Mouse (Mus musculus): Measurements from ENCODE around the gene Igsf8. TPM values are rescaled to one million over a fixed set of nuclear protein-coding genes. Genes with fewer than 3 reads are reported as not detected.

Gene Igsf8
- polyA plus RNA-seq, 1 experiment from 2014 or later = 24.7 TPM

DNA sequence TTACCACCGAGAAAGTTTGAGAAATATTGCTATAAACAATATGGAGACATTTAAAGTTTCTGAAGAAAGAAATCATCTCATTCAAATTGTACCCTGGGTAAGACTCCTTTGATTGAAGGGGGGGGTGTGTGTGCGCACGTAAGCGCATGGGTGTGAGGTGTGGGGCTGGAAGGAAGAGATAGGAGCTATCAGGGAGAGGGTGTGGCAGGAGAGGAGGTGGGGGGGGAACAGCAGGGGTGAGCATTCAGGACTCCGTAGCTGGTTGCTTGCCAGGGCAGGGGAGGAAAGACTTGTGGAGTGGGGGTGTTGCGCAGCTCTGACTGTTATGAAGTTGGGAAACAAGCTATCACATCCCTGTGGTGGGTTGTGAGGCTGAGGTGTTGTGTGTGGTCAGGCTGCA lies 43.0 kb downstream of the Igsf8 start:
- no peaks in the 10 kb centered on the region for H3K9me3 ChIP-seq (ENCODE audit: control insufficient read depth, low read length)
- no peak overlapping the region for H3K4me2 ChIP-seq (ENCODE audit: low read length)
- no peaks in the 10 kb centered on the region for H3K27me3 ChIP-seq (ENCODE audit: control insufficient read depth, insufficient read depth, low read length)
- no peak overlapping the region for H3K27ac ChIP-seq (replicated peaks in 1 of 2; ENCODE audit: control insufficient read depth in 1 of 2, insufficient read depth in 1 of 2, low read depth in 2 of 2, low read length in 2 of 2)
- H3K36me3 ChIP-seq (ENCODE audit: control insufficient read depth, insufficient read depth, low read length) = no peaks in the 10 kb centered on the region
- peaks cover 21 to 34% of the 10 kb centered on the region in 2 experiments for H3K4me1 ChIP-seq (ENCODE audit: control insufficient read depth in 2 of 2, insufficient read depth in 2 of 2, low read length in 2 of 2)
- no peak for ATAC-seq (ENCODE audit: insufficient number of reproducible peaks, insufficient read depth, low FRiP score, low read depth)
- WGBS = 35% methylated on average over 6 of the region's 6 CpGs
- no peak overlapping the region for H3K9ac ChIP-seq (ENCODE audit: low read length)
- H3K4me3 ChIP-seq (ENCODE audit: control insufficient read depth in 1 of 2, insufficient read depth in 1 of 2, low read depth in 1 of 2, low read length in 2 of 2) = no peak overlapping the region

DNA sequence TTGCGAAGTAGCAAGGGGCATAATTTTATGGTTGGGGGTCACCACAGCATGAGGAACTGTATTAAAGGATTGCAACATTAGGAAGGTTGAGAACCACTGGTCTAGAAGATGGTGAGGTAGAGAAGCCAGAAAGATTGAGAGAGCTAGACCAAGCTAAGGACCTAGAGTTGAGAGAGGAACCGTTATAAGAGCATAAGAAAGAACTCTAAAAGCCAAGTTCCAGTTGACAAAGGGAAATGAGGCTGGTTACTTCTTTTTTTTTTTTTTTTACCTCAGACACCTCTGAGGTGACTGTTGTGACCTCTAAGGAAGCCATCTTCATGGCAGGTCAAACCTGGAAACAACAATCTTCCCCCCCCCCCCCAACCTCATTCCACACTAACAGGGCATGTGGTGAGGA lies 43.7 kb downstream of the Igsf8 start:
- Histone ChIP-seq H3K4me1 (ENCODE audit: control insufficient read depth in 2 of 2, insufficient read depth in 2 of 2, low read length in 2 of 2) (peaks cover 17 to 26% of the 10 kb centered on the region in 2 experiments), H3K9ac (ENCODE audit: low read length) (no peak overlapping the region), H3K36me3 (ENCODE audit: control insufficient read depth, insufficient read depth, low read length) (no peaks in the 10 kb centered on the region), H3K9me3 (ENCODE audit: control insufficient read depth, low read length) (no peaks in the 10 kb centered on the region), H3K27me3 (ENCODE audit: control insufficient read depth, insufficient read depth, low read length) (no peaks in the 10 kb centered on the region), H3K4me3 (ENCODE audit: control insufficient read depth in 1 of 2, insufficient read depth in 1 of 2, low read depth in 1 of 2, low read length in 2 of 2) (no peak overlapping the region), H3K4me2 (ENCODE audit: low read length) (no peak overlapping the region), H3K27ac (replicated peaks in 1 of 2; ENCODE audit: control insufficient read depth in 1 of 2, insufficient read depth in 1 of 2, low read depth in 2 of 2, low read length in 2 of 2) (no peak overlapping the region)
- ATAC-seq (ENCODE audit: insufficient number of reproducible peaks, insufficient read depth, low FRiP score, low read depth) = no peak
- WGBS = 83% methylated on average over 2 of the region's 2 CpGs

DNA sequence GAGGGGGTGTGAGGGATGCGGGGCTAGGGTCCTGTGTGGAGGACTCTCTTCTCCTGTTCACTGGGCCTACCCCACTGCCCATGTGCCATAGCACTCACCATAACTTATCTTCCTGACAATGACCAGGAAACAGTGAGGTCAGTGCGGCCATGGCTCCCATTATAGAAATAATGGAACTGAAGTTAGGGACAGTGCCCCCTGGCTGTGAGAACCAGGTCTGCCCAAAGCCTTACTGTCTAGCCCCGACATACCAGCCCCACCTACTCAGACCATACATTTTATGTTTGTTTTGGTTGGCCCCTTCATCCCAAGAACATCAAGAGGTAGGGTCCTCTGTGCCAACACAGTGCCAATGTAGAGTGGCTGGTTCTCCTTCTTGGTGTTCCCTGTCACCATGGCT lies 44.2 kb downstream of the Igsf8 start:
- no peak overlapping the region for H3K4me2 ChIP-seq (ENCODE audit: low read length)
- H3K4me3 ChIP-seq (ENCODE audit: control insufficient read depth in 1 of 2, insufficient read depth in 1 of 2, low read depth in 1 of 2, low read length in 2 of 2) = no peak overlapping the region
- H3K4me1 ChIP-seq (ENCODE audit: control insufficient read depth in 2 of 2, insufficient read depth in 2 of 2, low read length in 2 of 2) = peaks cover 12 to 22% of the 10 kb centered on the region in 2 experiments
- H3K27me3 ChIP-seq (ENCODE audit: control insufficient read depth, insufficient read depth, low read length) = no peaks in the 10 kb centered on the region
- no peak overlapping the region for H3K9ac ChIP-seq (ENCODE audit: low read length)
- no peaks in the 10 kb centered on the region for H3K36me3 ChIP-seq (ENCODE audit: control insufficient read depth, insufficient read depth, low read length)
- no peak for ATAC-seq (ENCODE audit: insufficient number of reproducible peaks, insufficient read depth, low FRiP score, low read depth)
- no peak overlapping the region for H3K27ac ChIP-seq (replicated peaks in 1 of 2; ENCODE audit: control insufficient read depth in 1 of 2, insufficient read depth in 1 of 2, low read depth in 2 of 2, low read length in 2 of 2)
- 70% methylated on average over 3 of the region's 3 CpGs for WGBS
- no peaks in the 10 kb centered on the region for H3K9me3 ChIP-seq (ENCODE audit: control insufficient read depth, low read length)

DNA sequence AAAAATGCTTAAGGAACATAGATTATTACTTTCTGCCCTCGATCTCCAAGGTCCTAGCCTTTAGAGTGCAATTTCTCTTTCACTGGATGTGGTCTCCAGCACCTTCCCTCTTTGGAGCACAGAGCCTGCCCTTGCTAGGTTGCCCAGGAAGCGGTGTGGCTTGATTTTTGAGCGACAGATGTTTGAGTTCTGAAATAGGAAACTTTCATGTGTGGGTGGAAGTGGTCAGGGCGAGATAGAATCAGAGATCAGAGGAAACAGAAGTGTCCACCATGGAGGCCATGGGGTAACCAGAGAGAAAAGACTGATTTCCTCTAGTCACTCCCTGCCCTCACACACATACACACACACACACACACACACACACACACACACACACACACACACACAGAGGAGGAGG lies 44.8 kb downstream of the Igsf8 start:
- Histone ChIP-seq H3K27ac (replicated peaks in 1 of 2; ENCODE audit: control insufficient read depth in 1 of 2, insufficient read depth in 1 of 2, low read depth in 2 of 2, low read length in 2 of 2) (no peak overlapping the region), H3K36me3 (ENCODE audit: control insufficient read depth, insufficient read depth, low read length) (no peaks in the 10 kb centered on the region), H3K4me1 (ENCODE audit: control insufficient read depth in 2 of 2, insufficient read depth in 2 of 2, low read length in 2 of 2) (peaks cover 9 to 19% of the 10 kb centered on the region in 2 experiments), H3K27me3 (ENCODE audit: control insufficient read depth, insufficient read depth, low read length) (no peaks in the 10 kb centered on the region), H3K4me3 (ENCODE audit: control insufficient read depth in 1 of 2, insufficient read depth in 1 of 2, low read depth in 1 of 2, low read length in 2 of 2) (no peak overlapping the region), H3K4me2 (ENCODE audit: low read length) (no peak overlapping the region), H3K9me3 (ENCODE audit: control insufficient read depth, low read length) (no peaks in the 10 kb centered on the region), H3K9ac (ENCODE audit: low read length) (no peak overlapping the region)
- ATAC-seq (ENCODE audit: insufficient number of reproducible peaks, insufficient read depth, low FRiP score, low read depth) = no peak
- WGBS = 69% methylated on average over 4 of the region's 4 CpGs

DNA sequence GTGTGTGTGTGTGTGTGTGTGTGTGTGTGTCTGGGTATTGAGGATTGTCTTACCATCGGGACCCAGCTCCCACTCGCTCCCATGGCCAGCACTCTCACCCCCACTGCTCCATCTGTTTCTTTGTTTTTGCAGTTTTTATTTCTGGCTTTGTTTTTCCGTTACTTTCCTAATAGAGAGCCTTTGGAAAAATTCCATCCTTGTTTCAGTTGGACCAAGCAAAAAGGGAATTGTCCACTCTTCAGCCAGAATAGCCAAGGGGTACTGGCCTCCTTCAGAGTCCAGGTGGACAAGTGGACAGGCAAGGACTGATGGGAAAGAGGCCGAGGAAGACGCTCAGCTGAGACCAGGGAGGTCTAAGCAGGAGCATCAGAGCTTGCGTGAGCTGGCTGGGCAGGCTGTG lies 45.4 kb downstream of the Igsf8 start:
- no peak for ATAC-seq (ENCODE audit: insufficient number of reproducible peaks, insufficient read depth, low FRiP score, low read depth)
- Histone ChIP-seq H3K36me3 (ENCODE audit: control insufficient read depth, insufficient read depth, low read length) (no peaks in the 10 kb centered on the region), H3K27me3 (ENCODE audit: control insufficient read depth, insufficient read depth, low read length) (no peaks in the 10 kb centered on the region), H3K4me3 (ENCODE audit: control insufficient read depth in 1 of 2, insufficient read depth in 1 of 2, low read depth in 1 of 2, low read length in 2 of 2) (no peak overlapping the region), H3K9ac (ENCODE audit: low read length) (no peak overlapping the region), H3K4me2 (ENCODE audit: low read length) (no peak overlapping the region), H3K27ac (replicated peaks in 1 of 2; ENCODE audit: control insufficient read depth in 1 of 2, insufficient read depth in 1 of 2, low read depth in 2 of 2, low read length in 2 of 2) (no peak overlapping the region), H3K9me3 (ENCODE audit: control insufficient read depth, low read length) (no peaks in the 10 kb centered on the region), H3K4me1 (ENCODE audit: control insufficient read depth in 2 of 2, insufficient read depth in 2 of 2, low read length in 2 of 2) (peaks cover 11 to 18% of the 10 kb centered on the region in 2 experiments)
- 72% methylated on average over 6 of the region's 6 CpGs for WGBS

DNA sequence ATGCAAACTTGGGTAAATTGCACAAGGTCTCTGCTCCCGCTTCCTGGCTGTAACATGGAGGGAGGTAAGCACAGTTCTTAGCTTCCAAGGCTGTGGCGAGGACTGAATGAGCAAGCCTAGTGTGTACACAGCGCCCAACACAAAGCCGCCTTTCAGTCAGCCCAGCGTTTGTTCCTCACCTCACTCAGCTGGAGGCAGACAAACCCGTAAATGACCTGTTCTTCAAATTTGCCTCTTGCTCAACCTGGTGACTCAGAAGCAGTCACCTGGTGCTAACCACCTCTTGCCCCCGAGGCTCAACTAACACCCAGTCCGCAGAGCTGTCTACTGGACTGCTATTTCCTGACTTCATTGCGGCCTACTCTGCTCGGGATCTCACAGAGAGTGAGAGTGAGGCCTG lies 46.5 kb downstream of the Igsf8 start:
- no peak overlapping the region for H3K4me2 ChIP-seq (ENCODE audit: low read length)
- no peaks in the 10 kb centered on the region for H3K27me3 ChIP-seq (ENCODE audit: control insufficient read depth, insufficient read depth, low read length)
- no peak overlapping the region for H3K4me3 ChIP-seq (ENCODE audit: control insufficient read depth in 1 of 2, insufficient read depth in 1 of 2, low read depth in 1 of 2, low read length in 2 of 2)
- no peak overlapping the region for H3K9ac ChIP-seq (ENCODE audit: low read length)
- ATAC-seq (ENCODE audit: insufficient number of reproducible peaks, insufficient read depth, low FRiP score, low read depth) = no peak
- H3K9me3 ChIP-seq (ENCODE audit: control insufficient read depth, low read length) = no peaks in the 10 kb centered on the region
- 61% methylated on average over 10 of the region's 10 CpGs for WGBS
- H3K4me1 ChIP-seq (ENCODE audit: control insufficient read depth in 2 of 2, insufficient read depth in 2 of 2, low read length in 2 of 2) = peaks cover 14% of the 10 kb centered on the region in 2 experiments
- H3K36me3 ChIP-seq (ENCODE audit: control insufficient read depth, insufficient read depth, low read length) = no peaks in the 10 kb centered on the region
- no peak overlapping the region for H3K27ac ChIP-seq (replicated peaks in 1 of 2; ENCODE audit: control insufficient read depth in 1 of 2, insufficient read depth in 1 of 2, low read depth in 2 of 2, low read length in 2 of 2)

DNA sequence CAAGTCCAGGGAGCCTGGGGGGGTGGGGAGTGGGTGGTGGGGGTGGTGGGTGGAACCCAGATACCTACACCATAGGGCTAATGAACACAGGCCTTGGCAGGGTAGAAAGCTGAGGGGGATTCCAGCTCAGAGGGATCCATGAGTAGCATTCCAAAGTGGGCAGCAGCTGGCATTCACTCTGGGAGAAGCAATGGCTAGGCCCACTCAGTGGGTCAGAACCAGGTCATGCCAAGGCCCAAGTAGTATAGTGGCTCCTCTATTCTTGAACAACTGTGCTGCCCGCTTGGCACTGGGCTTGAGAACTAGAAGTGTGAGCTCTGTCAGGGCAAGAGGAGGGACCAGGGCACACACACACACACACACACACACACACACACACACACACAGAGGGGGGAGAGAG lies 47.0 kb downstream of the Igsf8 start:
- H3K4me1 ChIP-seq (ENCODE audit: control insufficient read depth in 2 of 2, insufficient read depth in 2 of 2, low read length in 2 of 2) = peaks cover 18% of the 10 kb centered on the region in 2 experiments
- H3K27ac ChIP-seq (replicated peaks in 1 of 2; ENCODE audit: control insufficient read depth in 1 of 2, insufficient read depth in 1 of 2, low read depth in 2 of 2, low read length in 2 of 2) = no peak overlapping the region
- H3K27me3 ChIP-seq (ENCODE audit: control insufficient read depth, insufficient read depth, low read length) = no peaks in the 10 kb centered on the region
- no peaks in the 10 kb centered on the region for H3K9me3 ChIP-seq (ENCODE audit: control insufficient read depth, low read length)
- 100% methylated on average over 1 of the region's 1 CpGs for WGBS
- H3K36me3 ChIP-seq (ENCODE audit: control insufficient read depth, insufficient read depth, low read length) = no peaks in the 10 kb centered on the region
- H3K4me2 ChIP-seq (ENCODE audit: low read length) = no peak overlapping the region
- no peak for ATAC-seq (ENCODE audit: insufficient number of reproducible peaks, insufficient read depth, low FRiP score, low read depth)
- no peak overlapping the region for H3K4me3 ChIP-seq (ENCODE audit: control insufficient read depth in 1 of 2, insufficient read depth in 1 of 2, low read depth in 1 of 2, low read length in 2 of 2)
- H3K9ac ChIP-seq (ENCODE audit: low read length) = no peak overlapping the region

DNA sequence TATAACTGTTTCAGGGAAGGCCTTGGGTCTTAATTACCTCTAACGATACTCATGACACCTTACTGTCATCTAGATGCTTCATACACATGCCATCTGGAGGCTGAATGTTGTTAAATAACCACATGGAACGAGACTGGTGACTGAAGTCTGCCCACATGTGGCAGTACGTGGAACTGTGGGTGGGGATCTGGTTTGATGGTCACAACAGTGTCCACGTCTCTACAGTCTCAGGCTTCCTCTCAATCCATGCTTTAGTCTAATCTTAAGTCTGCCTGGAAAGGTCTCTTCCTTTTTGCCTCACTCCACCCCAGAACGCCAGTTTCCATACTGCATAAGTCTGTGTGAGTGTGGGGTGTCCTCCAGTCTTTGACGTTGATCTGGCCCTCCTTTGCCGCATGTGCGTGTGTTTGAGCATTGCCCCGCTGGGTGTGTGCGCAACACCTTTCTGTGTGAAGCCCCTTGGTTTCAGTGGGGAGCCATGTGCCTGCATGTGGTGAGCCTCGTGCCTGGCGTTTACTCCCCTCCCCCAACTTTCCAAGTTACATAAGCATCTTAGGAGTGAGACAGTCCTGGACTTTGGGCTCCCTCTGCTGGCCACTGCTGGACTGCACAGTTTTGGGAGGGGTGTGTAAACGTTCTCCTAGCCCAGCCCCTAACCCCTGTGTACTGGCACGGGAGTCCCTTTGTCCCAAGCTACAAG lies 48.4 kb downstream of the Igsf8 start:
- H3K4me1 ChIP-seq (ENCODE audit: control insufficient read depth in 2 of 2, insufficient read depth in 2 of 2, low read length in 2 of 2) = peaks cover 13% of the 10 kb centered on the region in 2 experiments
- WGBS = 1% methylated on average over 14 of the region's 14 CpGs
- H3K4me3 ChIP-seq (ENCODE audit: control insufficient read depth in 1 of 2, insufficient read depth in 1 of 2, low read depth in 1 of 2, low read length in 2 of 2) = peak overlapping the region; percentile 29 to 43
- H3K27me3 ChIP-seq (ENCODE audit: control insufficient read depth, insufficient read depth, low read length) = no peaks in the 10 kb centered on the region
- H3K9me3 ChIP-seq (ENCODE audit: control insufficient read depth, low read length) = no peaks in the 10 kb centered on the region
- H3K4me2 ChIP-seq (ENCODE audit: low read length) = peak overlapping the region; percentile 72
- peak; percentile 62 for ATAC-seq (ENCODE audit: insufficient number of reproducible peaks, insufficient read depth, low FRiP score, low read depth)
- peak overlapping the region; percentile 85 to 91 for H3K27ac ChIP-seq (replicated peaks in 1 of 2; ENCODE audit: control insufficient read depth in 1 of 2, insufficient read depth in 1 of 2, low read depth in 2 of 2, low read length in 2 of 2)
- no peaks in the 10 kb centered on the region for H3K36me3 ChIP-seq (ENCODE audit: control insufficient read depth, insufficient read depth, low read length)
- H3K9ac ChIP-seq (ENCODE audit: low read length) = peak overlapping the region; percentile 69
